Mouse (Mus musculus) cerebellum, adult 2 months (tissue): Measurements from ENCODE around the gene Cst7.

Source experiments
- CTCF ChIP-seq: fragments of 200-500 bp; IDR thresholded peaks from 2 replicates; pipeline ENCODE4 v1.5.1; 2011; ENCODE audit warnings: low read depth, mild to moderate bottlenecking, control low read depth, low read length, moderate library complexity, borderline replicate concordance; ENCODE audit not compliant: insufficient read depth
- POLR2A ChIP-seq: fragments of 200-500 bp; IDR thresholded peaks from 2 replicates; pipeline ENCODE4 v1.6.1; 2011; ENCODE audit warnings: low read length, control low read depth, borderline replicate concordance; ENCODE audit not compliant: insufficient read depth

DNA sequence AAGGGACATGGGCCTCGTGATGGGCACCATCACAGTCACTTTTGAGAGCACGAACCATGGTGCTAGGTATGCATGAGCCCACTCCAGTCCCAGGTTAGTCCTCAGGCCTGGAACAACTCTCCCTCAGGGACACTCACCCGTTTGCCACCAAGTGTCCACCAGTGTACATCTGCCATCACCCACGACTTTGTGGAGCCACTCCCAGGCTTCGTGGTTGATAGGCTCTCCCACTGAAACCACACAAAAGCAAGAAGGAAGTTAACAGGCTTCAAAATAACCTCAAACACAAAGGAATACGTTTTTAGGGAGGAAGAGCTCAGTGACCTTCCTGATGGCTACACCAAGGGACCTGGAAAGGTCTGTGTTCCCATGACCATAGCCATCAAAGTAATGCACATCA lies 56.9 kb downstream of the Cst7 start:
- TF ChIP-seq CTCF (no peak), POLR2A (no peak)
